Mouse (Mus musculus): ENCODE measurements at regions not wholly inside any gene's neighbourhood (a gene's known extent, or its start where the extent isn't known, plus 50 kb on each side); places are given as distances from the start of the nearest gene placed in this dataset.

DNA sequence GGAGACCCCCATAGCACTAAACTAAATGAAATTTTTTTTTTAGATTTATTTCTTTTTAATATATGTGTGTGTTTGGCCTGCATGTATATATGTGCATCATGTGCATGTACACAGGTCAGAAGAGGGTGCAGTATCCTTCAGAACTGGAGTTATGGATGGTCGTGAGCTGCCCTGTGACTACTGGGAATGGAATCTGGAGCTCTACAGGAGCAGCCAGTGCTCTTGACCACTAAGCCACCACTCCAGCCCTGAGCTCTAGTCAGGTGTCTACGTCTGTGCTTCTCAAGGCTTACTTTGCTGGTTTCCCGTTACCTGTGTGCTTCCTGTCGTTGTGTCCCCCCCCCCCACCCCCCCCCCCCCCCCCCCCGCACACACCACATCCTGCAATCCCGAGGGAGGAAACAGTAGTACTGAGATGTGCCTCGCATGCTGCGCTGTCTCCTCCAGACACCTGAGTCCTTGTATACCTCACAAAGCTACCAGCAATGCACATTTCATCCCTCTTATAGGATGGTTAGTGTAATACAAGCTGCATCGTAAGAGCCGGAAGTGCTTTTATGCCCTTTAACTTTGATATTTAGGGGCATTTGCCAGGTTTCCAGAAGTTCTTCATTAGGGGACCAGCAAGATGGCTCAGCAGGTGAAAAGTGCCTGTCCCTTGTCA, 153.5 kb upstream of the Ubr2 start:
- Histone ChIP-seq H3K27me3 (ENCODE audit: control insufficient read depth, insufficient read depth, low read length) (no peaks in the 10 kb centered on the region), H3K4me2 (no peak overlapping the region), H3K9ac (ENCODE audit: low read length) (no peak overlapping the region), H3K9me3 (ENCODE audit: control insufficient read depth, low read length) (no peaks in the 10 kb centered on the region), H3K4me1 (ENCODE audit: control insufficient read depth, insufficient read depth, low read length) (no peaks in the 10 kb centered on the region), H3K27ac (ENCODE audit: low read depth, low read length) (no peak overlapping the region), H3K36me3 (ENCODE audit: control insufficient read depth, insufficient read depth, low read length) (no peaks in the 10 kb centered on the region), H3K4me3 (ENCODE audit: low read depth, low read length) (no peak overlapping the region)
- ATAC-seq (ENCODE audit: low FRiP score) (no peak), DNase-seq (ENCODE audit: low spot score, missing footprints) (no peak)
- 93% methylated on average over 5 of the region's 10 CpGs for WGBS

GRCm38 (mm10) chr17:47162459-47162858, 152.1 kb upstream of the Ubr2 start:
- WGBS, result 70% methylated on average over 2 of the region's 2 CpGs
- H3K9ac ChIP-seq (ENCODE audit: low read length), result no peak overlapping the region
- H3K9me3 ChIP-seq (ENCODE audit: control insufficient read depth, low read length), result no peaks in the 10 kb centered on the region
- no peaks in the 10 kb centered on the region for H3K27me3 ChIP-seq (ENCODE audit: control insufficient read depth, insufficient read depth, low read length)
- H3K27ac ChIP-seq (ENCODE audit: low read depth, low read length), result no peak overlapping the region
- ATAC-seq (ENCODE audit: low FRiP score) (no peak), DNase-seq (ENCODE audit: low spot score, missing footprints) (no peak)
- H3K4me3 ChIP-seq (ENCODE audit: low read depth, low read length), result no peak overlapping the region
- H3K4me2 ChIP-seq, result no peak overlapping the region
- no peaks in the 10 kb centered on the region for H3K36me3 ChIP-seq (ENCODE audit: control insufficient read depth, insufficient read depth, low read length)
- no peaks in the 10 kb centered on the region for H3K4me1 ChIP-seq (ENCODE audit: control insufficient read depth, insufficient read depth, low read length)

- no peak overlapping the region for H3K27ac ChIP-seq (ENCODE audit: low read depth, low read length)
- H3K9me3 ChIP-seq (ENCODE audit: control insufficient read depth, low read length), result no peaks in the 10 kb centered on the region
- ATAC-seq (ENCODE audit: low FRiP score) (no peak), DNase-seq (ENCODE audit: low spot score, missing footprints) (no peak)
- no peak overlapping the region for H3K9ac ChIP-seq (ENCODE audit: low read length)
- peaks cover 7% of the 10 kb centered on the region for H3K4me1 ChIP-seq (ENCODE audit: control insufficient read depth, insufficient read depth, low read length)
- H3K36me3 ChIP-seq (ENCODE audit: control insufficient read depth, insufficient read depth, low read length), result no peaks in the 10 kb centered on the region
- no peak overlapping the region for H3K4me2 ChIP-seq
- H3K4me3 ChIP-seq (ENCODE audit: low read depth, low read length), result no peak overlapping the region
- no peaks in the 10 kb centered on the region for H3K27me3 ChIP-seq (ENCODE audit: control insufficient read depth, insufficient read depth, low read length)
- WGBS, result 89% methylated on average over 11 of the region's 11 CpGs
These were observed 145.9 kb upstream of the Ubr2 start for GRCm38 (mm10) chr17:47156237-47156636.

DNA sequence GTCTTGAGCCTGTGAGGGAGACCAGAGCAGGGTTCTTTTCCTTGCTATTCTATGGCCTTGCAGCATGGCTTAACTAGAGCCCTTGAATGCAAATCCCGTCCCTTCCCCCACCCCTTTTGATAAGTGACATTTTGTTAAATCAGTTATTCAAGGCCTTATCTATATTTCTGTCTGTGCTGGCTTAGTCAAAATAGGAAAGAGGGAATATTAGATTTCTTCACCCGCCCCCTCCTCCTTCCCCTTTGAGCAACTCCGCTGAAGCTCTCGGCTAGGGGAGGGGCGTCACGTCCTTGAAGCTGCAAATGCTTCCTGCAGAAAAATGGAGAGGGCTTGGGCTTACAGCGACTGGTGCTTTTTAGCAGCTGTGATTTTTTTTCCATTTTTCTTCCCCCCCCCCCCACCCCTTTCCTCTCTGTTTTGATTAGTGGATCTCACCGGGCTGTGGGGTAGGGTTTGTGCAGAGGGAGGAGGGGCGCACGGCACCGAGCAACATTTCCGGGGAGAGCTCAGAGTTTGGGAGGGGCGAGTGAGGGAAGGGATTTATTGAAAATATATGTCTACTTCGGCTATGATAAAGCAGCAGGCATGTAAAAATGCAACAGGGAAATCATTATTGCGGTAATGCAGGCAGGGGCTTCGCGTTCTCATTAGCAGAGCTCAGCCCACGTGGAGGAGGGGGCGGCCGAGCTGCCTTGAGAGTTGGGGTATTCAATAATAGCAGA, 141.4 kb upstream of the Ubr2 start:
- peak overlapping the region; percentile 24 for H3K9ac ChIP-seq (ENCODE audit: low read length)
- H3K27ac ChIP-seq (ENCODE audit: low read depth, low read length), result peak overlapping the region; percentile 11; the same call in 1 of the 2 replicates
- peak overlapping the region; percentile 30 for H3K4me2 ChIP-seq
- ATAC-seq (ENCODE audit: low FRiP score) (peak; percentile 51; the same call in 1 of the 2 replicates), DNase-seq (ENCODE audit: low spot score, missing footprints) (no peak)
- 45% methylated on average over 20 of the region's 20 CpGs for WGBS
- H3K36me3 ChIP-seq (ENCODE audit: control insufficient read depth, insufficient read depth, low read length), result no peaks in the 10 kb centered on the region
- H3K9me3 ChIP-seq (ENCODE audit: control insufficient read depth, low read length), result no peaks in the 10 kb centered on the region
- H3K4me3 ChIP-seq (ENCODE audit: low read depth, low read length), result peak overlapping the region; percentile 0; the same call in 1 of the 2 replicates
- H3K4me1 ChIP-seq (ENCODE audit: control insufficient read depth, insufficient read depth, low read length), result peaks cover 11% of the 10 kb centered on the region
- no peaks in the 10 kb centered on the region for H3K27me3 ChIP-seq (ENCODE audit: control insufficient read depth, insufficient read depth, low read length)

- no peak for ATAC-seq (ENCODE audit: low FRiP score)
- no peaks in the 10 kb centered on the region for H3K36me3 ChIP-seq (ENCODE audit: control insufficient read depth, insufficient read depth, low read length)
- no peak overlapping the region; the same call in 1 of the 2 replicates for H3K4me2 ChIP-seq
These were observed 140.8 kb upstream of the Ubr2 start for GRCm38 (mm10) chr17:47151193-47151556.

GRCm38 (mm10) chr17:47150636-47151035, 140.3 kb upstream of the Ubr2 start:
- no peak overlapping the region for H3K9ac ChIP-seq (ENCODE audit: low read length)
- H3K4me2 ChIP-seq, result no peak overlapping the region
- no peaks in the 10 kb centered on the region for H3K9me3 ChIP-seq (ENCODE audit: control insufficient read depth, low read length)
- H3K4me1 ChIP-seq (ENCODE audit: control insufficient read depth, insufficient read depth, low read length), result peaks cover 11% of the 10 kb centered on the region
- H3K27me3 ChIP-seq (ENCODE audit: control insufficient read depth, insufficient read depth, low read length), result no peaks in the 10 kb centered on the region
- no peak for ATAC-seq (ENCODE audit: low FRiP score)
- no peaks in the 10 kb centered on the region for H3K36me3 ChIP-seq (ENCODE audit: control insufficient read depth, insufficient read depth, low read length)
- H3K4me3 ChIP-seq (ENCODE audit: low read depth, low read length), result no peak overlapping the region
- no peak for DNase-seq (ENCODE audit: low spot score, missing footprints)
- 88% methylated on average over 6 of the region's 6 CpGs for WGBS
- no peak overlapping the region for H3K27ac ChIP-seq (ENCODE audit: low read depth, low read length)

More at GRCm38 (mm10) chr17:47151193-47151556, 140.8 kb upstream of the Ubr2 start:
- 67% methylated on average over 5 of the region's 5 CpGs for WGBS
- Histone ChIP-seq H3K9me3 (ENCODE audit: control insufficient read depth, low read length) (no peaks in the 10 kb centered on the region), H3K27ac (ENCODE audit: low read depth, low read length) (0 out of 2 replicates have a peak overlapping the region, but pooled peaks have one; percentile 17), H3K4me1 (ENCODE audit: control insufficient read depth, insufficient read depth, low read length) (peaks cover 11% of the 10 kb centered on the region), H3K9ac (ENCODE audit: low read length) (peak overlapping the region; percentile 13; the same call in 1 of the 2 replicates), H3K27me3 (ENCODE audit: control insufficient read depth, insufficient read depth, low read length) (no peaks in the 10 kb centered on the region), H3K4me3 (ENCODE audit: low read depth, low read length) (no peak overlapping the region)
- no peak for DNase-seq (ENCODE audit: low spot score, missing footprints)

DNA sequence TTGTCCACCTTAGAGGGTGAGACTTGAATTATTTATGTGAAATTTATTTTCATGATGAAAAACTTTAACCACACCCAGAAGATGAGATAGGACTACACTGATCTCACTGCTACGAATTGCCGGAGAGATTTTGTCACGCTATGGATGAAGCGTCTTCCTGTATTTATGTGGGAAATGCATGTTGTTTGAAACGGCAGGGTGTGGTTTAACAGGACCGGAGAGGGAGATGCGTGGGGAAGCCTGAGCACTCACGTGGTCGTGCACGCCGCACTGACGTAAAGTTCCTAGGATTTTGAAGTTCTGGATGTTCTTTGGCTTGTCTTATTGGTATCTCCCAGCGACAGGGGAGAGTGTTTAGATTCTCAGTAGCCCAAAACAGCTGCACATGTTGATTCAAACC, 139.3 kb upstream of the Ubr2 start:
- H3K27me3 ChIP-seq (ENCODE audit: control insufficient read depth, insufficient read depth, low read length), result no peaks in the 10 kb centered on the region
- no peak overlapping the region for H3K4me2 ChIP-seq
- peaks cover 11% of the 10 kb centered on the region for H3K4me1 ChIP-seq (ENCODE audit: control insufficient read depth, insufficient read depth, low read length)
- no peaks in the 10 kb centered on the region for H3K9me3 ChIP-seq (ENCODE audit: control insufficient read depth, low read length)
- DNase-seq (ENCODE audit: low spot score, missing footprints) (no peak), ATAC-seq (ENCODE audit: low FRiP score) (no peak)
- no peak overlapping the region for H3K27ac ChIP-seq (ENCODE audit: low read depth, low read length)
- WGBS, result 91% methylated on average over 13 of the region's 13 CpGs
- no peak overlapping the region for H3K4me3 ChIP-seq (ENCODE audit: low read depth, low read length)
- H3K9ac ChIP-seq (ENCODE audit: low read length), result no peak overlapping the region
- no peaks in the 10 kb centered on the region for H3K36me3 ChIP-seq (ENCODE audit: control insufficient read depth, insufficient read depth, low read length)

DNA sequence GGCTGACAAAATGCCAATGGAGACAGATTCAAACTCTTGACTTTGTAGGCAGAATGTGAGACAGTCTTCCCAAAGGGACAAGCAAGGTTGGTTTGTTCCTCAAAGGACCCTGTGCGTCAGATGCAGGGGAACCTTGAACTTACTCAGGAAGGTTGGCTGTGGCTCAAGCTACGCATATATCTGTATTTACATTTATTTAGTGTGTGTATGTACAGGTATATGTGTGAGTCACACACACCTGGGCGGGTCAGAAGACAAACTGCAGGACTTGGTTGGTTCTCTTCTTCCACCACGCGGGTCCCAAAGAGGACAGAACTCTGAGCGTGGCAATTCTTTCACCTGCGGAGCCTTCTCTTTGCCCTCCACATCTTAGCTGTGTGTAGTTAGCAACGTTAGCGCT, 138.8 kb upstream of the Ubr2 start:
- H3K36me3 ChIP-seq (ENCODE audit: control insufficient read depth, insufficient read depth, low read length), result no peaks in the 10 kb centered on the region
- WGBS, result 91% methylated on average over 9 of the region's 9 CpGs

DNA sequence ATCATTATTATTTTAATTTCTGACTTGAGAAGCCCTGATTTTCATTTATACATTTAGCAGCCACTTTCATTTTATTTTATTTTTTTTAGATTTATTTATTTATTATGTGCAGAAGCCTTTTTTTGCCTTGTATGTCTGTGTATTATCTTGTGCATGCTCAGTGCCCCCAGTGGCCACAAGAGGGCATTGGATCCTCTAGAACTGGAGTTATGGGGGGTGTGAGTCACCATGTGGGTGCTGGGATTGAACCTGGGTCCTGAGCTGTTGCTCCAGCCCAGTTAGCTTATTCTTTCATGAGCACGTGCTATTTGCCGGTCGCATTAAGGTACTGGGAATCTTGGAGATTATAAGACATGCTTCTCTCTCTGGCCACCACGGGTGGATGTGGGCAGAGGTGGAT, 136.3 kb upstream of the Ubr2 start:
- H3K4me1 ChIP-seq (ENCODE audit: control insufficient read depth, insufficient read depth, low read length), result peaks cover 13% of the 10 kb centered on the region
- no peaks in the 10 kb centered on the region for H3K36me3 ChIP-seq (ENCODE audit: control insufficient read depth, insufficient read depth, low read length)
- no peak overlapping the region for H3K4me2 ChIP-seq
- ATAC-seq (ENCODE audit: low FRiP score) (no peak), DNase-seq (ENCODE audit: low spot score, missing footprints) (no peak)
- no peaks in the 10 kb centered on the region for H3K27me3 ChIP-seq (ENCODE audit: control insufficient read depth, insufficient read depth, low read length)
- no peak overlapping the region for H3K4me3 ChIP-seq (ENCODE audit: low read depth, low read length)
- 96% methylated on average over 4 of the region's 4 CpGs for WGBS
- H3K9me3 ChIP-seq (ENCODE audit: control insufficient read depth, low read length), result no peaks in the 10 kb centered on the region
- H3K9ac ChIP-seq (ENCODE audit: low read length), result no peak overlapping the region
- H3K27ac ChIP-seq (ENCODE audit: low read depth, low read length), result no peak overlapping the region

More for the DNA sequence above, 138.8 kb upstream of the Ubr2 start:
- Histone ChIP-seq H3K9ac (ENCODE audit: low read length) (no peak overlapping the region), H3K4me2 (no peak overlapping the region), H3K27me3 (ENCODE audit: control insufficient read depth, insufficient read depth, low read length) (no peaks in the 10 kb centered on the region), H3K27ac (ENCODE audit: low read depth, low read length) (no peak overlapping the region), H3K4me1 (ENCODE audit: control insufficient read depth, insufficient read depth, low read length) (peaks cover 11% of the 10 kb centered on the region), H3K9me3 (ENCODE audit: control insufficient read depth, low read length) (no peaks in the 10 kb centered on the region), H3K4me3 (ENCODE audit: low read depth, low read length) (no peak overlapping the region)
- no peak for ATAC-seq (ENCODE audit: low FRiP score)
- DNase-seq (ENCODE audit: low spot score, missing footprints), result no peak

Data from midbrain, embryonic 11.5 days (tissue).